Mouse (Mus musculus): ENCODE results near the gene Zmynd12. TPM values are rescaled to one million over a fixed set of nuclear protein-coding genes. Genes with fewer than 3 reads are reported as not detected.

Zmynd12 gene
- not detected for total RNA-seq (2023)

DNA sequence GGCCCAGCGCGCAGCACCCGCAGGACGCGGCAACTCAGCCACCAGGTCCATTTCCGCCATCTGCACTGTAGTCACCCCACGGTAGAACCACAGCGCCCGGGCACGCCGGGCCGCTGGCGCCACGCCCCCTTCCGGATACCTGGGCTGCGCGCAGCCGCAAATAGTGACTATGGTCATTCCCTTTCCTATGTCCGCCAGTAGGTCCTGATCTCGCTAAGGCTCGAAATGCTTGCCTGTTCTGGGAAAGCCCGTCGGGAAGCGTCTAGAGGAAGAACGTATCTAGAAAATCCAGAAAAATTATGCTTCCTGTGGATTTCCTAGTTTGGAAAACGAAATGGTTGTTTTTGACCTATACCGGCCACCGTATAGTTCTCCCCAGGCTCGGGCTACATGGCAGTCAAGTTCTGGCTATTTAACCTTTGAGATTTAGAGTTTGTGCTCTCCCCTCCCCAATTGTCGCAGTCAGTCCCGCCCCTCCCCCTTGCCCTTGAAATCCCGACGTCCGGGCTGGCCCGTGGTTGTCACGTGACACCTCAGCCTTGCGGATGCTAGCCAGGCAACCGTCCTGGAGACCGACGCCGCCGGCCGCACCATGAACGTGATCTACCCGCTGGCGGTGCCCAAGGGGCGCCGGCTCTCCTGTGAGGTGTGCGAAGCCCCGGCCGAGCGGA is at the start of gene Zmynd12, which contains the start of gene Ppcs:
Gene Zmynd12 (plus strand): TSS at position 521 of the 671 bp plus-strand sequence.
Gene Ppcs (minus strand): TSS at position 127 of the 671 bp plus-strand sequence.

DNA sequence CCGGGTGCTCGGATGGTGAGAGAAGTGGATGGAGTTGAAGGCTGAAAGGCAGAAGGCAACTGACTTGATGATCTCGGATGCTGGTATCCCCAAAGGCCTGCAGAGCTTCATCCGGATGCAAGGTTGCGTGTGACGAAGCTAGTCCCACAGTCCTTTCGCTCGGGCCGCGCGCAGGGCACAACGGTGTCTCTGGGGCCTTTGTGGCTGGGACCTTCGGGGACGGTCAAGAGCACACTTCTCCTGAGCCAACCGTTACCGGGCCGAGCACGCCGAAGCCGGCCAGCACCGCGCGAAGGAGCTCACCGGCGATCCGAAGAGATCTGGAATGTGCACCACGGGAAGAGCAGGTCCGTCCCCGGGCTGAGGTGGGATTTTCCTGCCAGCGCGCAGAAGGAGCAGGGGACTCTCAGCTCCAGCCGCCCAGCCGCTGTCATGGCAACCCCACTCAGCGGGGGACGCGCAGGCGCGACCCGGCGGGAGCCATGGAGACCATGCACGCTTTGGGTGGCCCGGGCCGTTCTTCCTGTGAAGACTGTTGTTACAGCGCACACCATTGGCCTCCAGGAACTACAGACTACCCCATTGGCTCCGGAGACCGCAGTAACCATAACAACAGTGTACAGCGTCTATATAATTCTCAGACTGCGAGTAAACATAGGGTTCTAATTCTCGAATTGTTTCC is 7.4 kb upstream of the Zmynd12 start, which contains the start of gene Ccdc30:
Gene Ccdc30 (minus strand): TSS at position 450 of the 682 bp plus-strand sequence.

DNA sequence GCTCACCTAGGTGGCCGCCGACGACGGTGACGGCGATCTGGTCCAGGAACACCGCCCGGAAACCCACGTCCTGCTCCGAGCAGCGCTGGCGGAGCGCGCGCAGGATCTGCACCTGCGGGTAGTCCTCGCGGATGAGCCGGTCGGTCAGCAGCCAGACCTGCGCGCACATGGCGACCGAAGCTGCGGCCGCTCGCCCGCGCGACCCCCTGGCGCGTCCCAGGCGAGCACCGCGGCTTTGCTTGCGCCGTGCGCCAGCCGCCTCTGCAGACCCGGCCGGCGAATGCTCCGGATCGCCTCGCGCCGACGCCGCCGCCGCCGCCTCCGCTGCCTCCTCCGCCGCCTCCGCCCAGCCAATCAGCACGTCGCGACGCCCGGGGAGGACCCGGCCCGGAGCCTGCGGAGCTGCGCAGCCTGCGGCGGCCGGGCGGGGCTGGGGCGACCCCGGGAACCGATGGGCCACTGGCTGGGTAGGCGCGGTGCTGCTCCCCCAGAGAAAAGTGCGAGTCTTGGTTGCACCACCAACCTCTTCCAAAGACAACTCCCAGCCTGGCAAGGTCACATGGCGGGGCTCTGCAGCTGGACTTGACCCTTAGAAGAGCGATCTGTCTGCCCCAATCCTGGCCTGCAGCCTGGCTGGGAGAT is 69.8 kb downstream of the Zmynd12 start, which contains the start of gene Rimkla:
Gene Rimkla (minus strand): TSS at position 338 of the 642 bp plus-strand sequence.

Other genes with a start within 250 kb of the Zmynd12 start
- gene Zfp691, start 248.6 kb upstream of the Zmynd12 start, total RNA-seq (2023) = 10 to 100 TPM in 1 of 2 experiments, 1 to 10 TPM in 1; 6.5 to 10.3 TPM
- gene Ermap, start 232.8 kb upstream of the Zmynd12 start, total RNA-seq (2023) = 1 to 10 TPM; 2.7 to 6.1 TPM
- 10 to 100 TPM; 18.5 to 26.4 TPM for gene Svbp, start 227.5 kb upstream of the Zmynd12 start, total RNA-seq (2023)
- under 1 TPM; 0.41 to 0.47 TPM for gene Tmem269, start 204.6 kb upstream of the Zmynd12 start, total RNA-seq (2023)
- 10 to 100 TPM; 12.8 to 15.0 TPM for gene AU022252, start 190.1 kb upstream of the Zmynd12 start, total RNA-seq (2023)
- gene P3h1, start 189.9 kb upstream of the Zmynd12 start, total RNA-seq (2023) = 1 to 10 TPM; 7.7 to 7.9 TPM
- not detected for gene Cldn19, start 167.4 kb upstream of the Zmynd12 start, total RNA-seq (2023)
- gene Ybx1, start 128.2 kb upstream of the Zmynd12 start, total RNA-seq (2023) = 100 to 1,000 TPM; 353 to 355 TPM
- 10 to 100 TPM; 26.5 to 39.1 TPM for gene Ppih, start 102.3 kb upstream of the Zmynd12 start, total RNA-seq (2023)
- gene Ccdc30, start 7.3 kb upstream of the Zmynd12 start, total RNA-seq (2023) = 1 to 10 TPM; 3.5 to 4.6 TPM
- gene Ppcs, start 394 bp upstream of the Zmynd12 start, total RNA-seq (2023) = 10 to 100 TPM; 11.9 to 14.6 TPM
- 1 to 10 TPM in 1 of 2 experiments, under 1 TPM in 1; 0.96 to 1.4 TPM for gene Rimkla, start 69.8 kb downstream of the Zmynd12 start, total RNA-seq (2023)
- 10 to 100 TPM; 84.9 to 94.0 TPM for gene Foxj3, start 114.2 kb downstream of the Zmynd12 start, total RNA-seq (2023)
- gene Frg2f1, start 116.7 kb downstream of the Zmynd12 start, total RNA-seq (2023) = 10 to 100 TPM; 10.1 to 16.2 TPM
- gene Guca2a, start 214.9 kb downstream of the Zmynd12 start, total RNA-seq (2023) = 1 to 10 TPM; 5.2 to 8.7 TPM
- gene Guca2b, start 236.1 kb downstream of the Zmynd12 start, total RNA-seq (2023) = not detected